Mouse (Mus musculus): Measurements from ENCODE around the gene Yif1a. TPM values are rescaled to one million over a fixed set of nuclear protein-coding genes. Genes with fewer than 3 reads are reported as not detected.

Gene Yif1a
- polyA plus RNA-seq, 1 experiment from 2014 or later = 54.3 TPM

GRCm38 (mm10) chr19:5067040-5067799 lies 21.1 kb upstream of the Yif1a start:
- H3K9ac ChIP-seq (replicated peaks) = peak overlapping the region; percentile 42

GRCm38 (mm10) chr19:5067867-5068569 lies 20.3 kb upstream of the Yif1a start, which contains the start of gene Cd248:
Cd248 (plus strand) TSS chr19:5068078.
- H3K4me1 ChIP-seq = peaks cover 41% of the 10 kb centered on the region
- H3K27me3 ChIP-seq = peaks cover 4% of the 10 kb centered on the region; the same call in 1 of the 2 replicates
- peak; percentile 14 for ATAC-seq (replicated peaks)
- WGBS = under 1% methylated on average over 50 of the region's 56 CpGs
- H3K27ac ChIP-seq (replicated peaks) = no peak within 1 kb of the TSS
- no peaks in the 10 kb centered on the region for H3K9me3 ChIP-seq
- H3K4me3 ChIP-seq = peak within 1 kb of the TSS; percentile 38
- no peaks in the 10 kb centered on the region for H3K36me3 ChIP-seq
- peak within 1 kb of the TSS; percentile 42 for H3K9ac ChIP-seq (replicated peaks)
- peak within 1 kb of the TSS; percentile 73 for H3K4me2 ChIP-seq (replicated peaks)

More at GRCm38 (mm10) chr19:5067040-5067799, 21.1 kb upstream of the Yif1a start:
- WGBS = 13% methylated on average over 15 of the region's 15 CpGs
- Histone ChIP-seq H3K27ac (replicated peaks) (no peak overlapping the region), H3K36me3 (no peaks in the 10 kb centered on the region), H3K9me3 (no peaks in the 10 kb centered on the region), H3K4me1 (peaks cover 33% of the 10 kb centered on the region), H3K4me2 (replicated peaks) (peak overlapping the region; percentile 73), H3K4me3 (peak overlapping the region; percentile 38), H3K27me3 (peaks cover 4% of the 10 kb centered on the region; the same call in 1 of the 2 replicates)
- no peak for ATAC-seq (replicated peaks)

- Histone ChIP-seq H3K4me3 (peak overlapping the region; percentile 38), H3K27me3 (peaks cover 4% of the 10 kb centered on the region; the same call in 1 of the 2 replicates), H3K9ac (replicated peaks) (peak overlapping the region; percentile 42), H3K27ac (replicated peaks) (no peak overlapping the region), H3K4me2 (replicated peaks) (peak overlapping the region; percentile 73), H3K9me3 (no peaks in the 10 kb centered on the region), H3K36me3 (no peaks in the 10 kb centered on the region), H3K4me1 (peaks cover 42% of the 10 kb centered on the region)
- ATAC-seq (replicated peaks) = no peak
- 33% methylated on average over 21 of the region's 21 CpGs for WGBS
These were observed 19.6 kb upstream of the Yif1a start for GRCm38 (mm10) chr19:5068570-5069234.

- 83% methylated on average over 5 of the region's 5 CpGs for WGBS
- Histone ChIP-seq H3K4me2 (replicated peaks) (no peak overlapping the region), H3K27me3 (peaks cover 4% of the 10 kb centered on the region; the same call in 1 of the 2 replicates), H3K27ac (replicated peaks) (no peak overlapping the region), H3K9me3 (no peaks in the 10 kb centered on the region), H3K9ac (replicated peaks) (no peak overlapping the region), H3K4me1 (peaks cover 42% of the 10 kb centered on the region), H3K36me3 (no peaks in the 10 kb centered on the region), H3K4me3 (0 out of 2 replicates have a peak overlapping the region, but pooled peaks have one; percentile 5)
- no peak for ATAC-seq (replicated peaks)
These were observed 18.9 kb upstream of the Yif1a start for GRCm38 (mm10) chr19:5069486-5069885.

GRCm38 (mm10) chr19:5069978-5070377 lies 18.4 kb upstream of the Yif1a start:
- H3K9ac ChIP-seq (replicated peaks) = no peak overlapping the region
- H3K4me2 ChIP-seq (replicated peaks) = no peak overlapping the region
- no peak overlapping the region for H3K4me3 ChIP-seq
- 85% methylated on average over 7 of the region's 7 CpGs for WGBS
- H3K36me3 ChIP-seq = no peaks in the 10 kb centered on the region
- H3K4me1 ChIP-seq = peaks cover 42% of the 10 kb centered on the region
- no peak overlapping the region for H3K27ac ChIP-seq (replicated peaks)
- H3K9me3 ChIP-seq = no peaks in the 10 kb centered on the region
- no peak for ATAC-seq (replicated peaks)
- H3K27me3 ChIP-seq = peaks cover 4% of the 10 kb centered on the region; the same call in 1 of the 2 replicates

GRCm38 (mm10) chr19:5071077-5071476 lies 17.3 kb upstream of the Yif1a start:
- Histone ChIP-seq H3K27ac (replicated peaks) (peak overlapping the region; percentile 60), H3K36me3 (no peaks in the 10 kb centered on the region), H3K9me3 (no peaks in the 10 kb centered on the region), H3K4me3 (peak overlapping the region; percentile 45), H3K4me1 (peaks cover 42% of the 10 kb centered on the region), H3K27me3 (peaks cover 4% of the 10 kb centered on the region; the same call in 1 of the 2 replicates), H3K4me2 (replicated peaks) (peak overlapping the region; percentile 66), H3K9ac (replicated peaks) (peak overlapping the region; percentile 49)
- WGBS = 9% methylated on average over 11 of the region's 11 CpGs
- ATAC-seq (replicated peaks) = no peak

GRCm38 (mm10) chr19:5071545-5072369 lies 16.6 kb upstream of the Yif1a start:
- under 1% methylated on average over 40 of the region's 40 CpGs for WGBS
- H3K27me3 ChIP-seq = peaks cover 4% of the 10 kb centered on the region; the same call in 1 of the 2 replicates

GRCm38 (mm10) chr19:5072389-5073019 lies 15.8 kb upstream of the Yif1a start:
- peaks cover 36% of the 10 kb centered on the region for H3K4me1 ChIP-seq
- H3K4me3 ChIP-seq = peak overlapping the region; percentile 45
- H3K9ac ChIP-seq (replicated peaks) = peak overlapping the region; percentile 49
- H3K36me3 ChIP-seq = no peaks in the 10 kb centered on the region
- no peaks in the 10 kb centered on the region; the same call in 1 of the 2 replicates for H3K27me3 ChIP-seq
- no peaks in the 10 kb centered on the region for H3K9me3 ChIP-seq
- peak overlapping the region; percentile 60; the same call in 1 of the 2 replicates for H3K27ac ChIP-seq (replicated peaks)
- WGBS = 2% methylated on average over 20 of the region's 20 CpGs
- peak overlapping the region; percentile 66 for H3K4me2 ChIP-seq (replicated peaks)
- peak; percentile 13; the same call in 1 of the 2 replicates for ATAC-seq (replicated peaks)

More at GRCm38 (mm10) chr19:5071545-5072369, 16.6 kb upstream of the Yif1a start:
- no peaks in the 10 kb centered on the region for H3K9me3 ChIP-seq
- no peaks in the 10 kb centered on the region for H3K36me3 ChIP-seq
- ATAC-seq (replicated peaks) = peak; percentile 79
- peak overlapping the region; percentile 45 for H3K4me3 ChIP-seq
- H3K9ac ChIP-seq (replicated peaks) = peak overlapping the region; percentile 49
- H3K4me1 ChIP-seq = peaks cover 42% of the 10 kb centered on the region
- H3K27ac ChIP-seq (replicated peaks) = peak overlapping the region; percentile 60
- H3K4me2 ChIP-seq (replicated peaks) = peak overlapping the region; percentile 66

GRCm38 (mm10) chr19:5073028-5073427 lies 15.3 kb upstream of the Yif1a start:
- peak overlapping the region; percentile 24 for H3K4me3 ChIP-seq
- 1% methylated on average over 15 of the region's 15 CpGs for WGBS
- H3K9ac ChIP-seq (replicated peaks) = no peak overlapping the region

GRCm38 (mm10) chr19:5073518-5073917 lies 14.8 kb upstream of the Yif1a start:
- H3K9ac ChIP-seq (replicated peaks) = no peak overlapping the region
- no peaks in the 10 kb centered on the region for H3K36me3 ChIP-seq
- no peak overlapping the region for H3K4me3 ChIP-seq
- WGBS = 46% methylated on average over 5 of the region's 5 CpGs
- ATAC-seq (replicated peaks) = no peak
- H3K4me2 ChIP-seq (replicated peaks) = no peak overlapping the region
- no peaks in the 10 kb centered on the region; the same call in 1 of the 2 replicates for H3K27me3 ChIP-seq
- H3K9me3 ChIP-seq = no peaks in the 10 kb centered on the region
- peaks cover 26% of the 10 kb centered on the region for H3K4me1 ChIP-seq
- H3K27ac ChIP-seq (replicated peaks) = no peak overlapping the region

More at GRCm38 (mm10) chr19:5073028-5073427, 15.3 kb upstream of the Yif1a start:
- H3K36me3 ChIP-seq = no peaks in the 10 kb centered on the region
- H3K4me2 ChIP-seq (replicated peaks) = peak overlapping the region; percentile 66
- H3K27ac ChIP-seq (replicated peaks) = no peak overlapping the region
- H3K27me3 ChIP-seq = no peaks in the 10 kb centered on the region; the same call in 1 of the 2 replicates
- no peaks in the 10 kb centered on the region for H3K9me3 ChIP-seq
- peaks cover 31% of the 10 kb centered on the region for H3K4me1 ChIP-seq
- no peak; the same call in 1 of the 2 replicates for ATAC-seq (replicated peaks)

All from forebrain, embryonic 15.5 days (tissue).